Mouse (Mus musculus): Measurements from ENCODE around the gene D1Pas1.

Gene D1Pas1

DNA sequence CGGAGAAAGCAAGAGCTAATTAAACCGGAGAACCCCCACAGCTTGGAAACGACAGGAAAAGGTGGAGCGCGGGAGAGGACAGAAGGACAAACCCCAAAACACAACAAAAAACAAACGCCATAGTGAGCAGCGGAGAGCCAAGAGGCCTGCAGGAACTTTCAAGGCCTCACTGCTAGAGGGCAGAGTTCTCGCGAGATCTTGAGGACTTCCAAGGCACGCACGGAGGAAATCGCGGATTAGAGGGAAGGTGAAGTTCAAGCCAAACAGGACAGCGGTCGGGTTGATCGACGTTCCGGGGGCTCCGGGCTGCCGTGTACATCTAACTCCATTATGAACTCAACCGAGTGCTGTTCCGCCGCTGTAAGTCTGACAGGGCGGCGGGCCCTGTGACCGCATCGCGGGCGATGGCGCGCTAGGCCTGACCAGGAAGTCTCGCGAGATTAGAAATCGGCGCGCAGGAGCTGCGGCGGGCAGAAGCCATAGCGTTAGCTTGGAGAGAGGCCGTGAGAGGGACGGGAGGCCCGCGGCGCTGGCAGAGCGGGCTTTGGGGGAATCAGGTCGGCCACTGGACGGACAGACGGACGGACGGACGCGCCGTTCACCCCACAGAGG lies at the start of gene D1Pas1:
D1Pas1 (plus strand) TSS at position 216 of the 612 bp plus-strand sequence.
- no peak for DNase-seq (ENCODE audit: inconsistent ontology term)

GRCm38 (mm10) chr1:186922489-186923370 lies 44.5 kb upstream of the D1Pas1 start:
- no peak for DNase-seq (ENCODE audit: inconsistent ontology term)

DNA sequence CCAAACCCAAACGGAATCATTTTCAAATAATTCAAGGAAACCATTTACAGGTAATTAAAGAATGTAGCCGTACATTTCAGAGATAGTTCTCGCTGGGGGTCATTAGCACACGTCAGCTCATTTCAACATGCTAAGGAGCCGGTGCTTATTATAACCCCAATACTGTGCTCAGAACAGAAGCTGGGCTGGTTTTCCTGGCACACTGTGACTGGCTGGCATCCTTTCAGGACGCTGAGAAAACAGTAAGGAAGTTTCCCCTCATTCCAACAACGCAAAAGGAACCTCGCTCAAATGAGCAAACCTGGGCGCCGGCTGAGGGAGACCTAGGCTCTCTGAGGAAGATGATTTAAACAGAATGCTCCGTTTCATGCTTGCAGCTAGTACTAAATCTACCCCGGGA lies 43.2 kb upstream of the D1Pas1 start:
- DNase-seq (ENCODE audit: inconsistent ontology term) = peak; percentile 49

DNA sequence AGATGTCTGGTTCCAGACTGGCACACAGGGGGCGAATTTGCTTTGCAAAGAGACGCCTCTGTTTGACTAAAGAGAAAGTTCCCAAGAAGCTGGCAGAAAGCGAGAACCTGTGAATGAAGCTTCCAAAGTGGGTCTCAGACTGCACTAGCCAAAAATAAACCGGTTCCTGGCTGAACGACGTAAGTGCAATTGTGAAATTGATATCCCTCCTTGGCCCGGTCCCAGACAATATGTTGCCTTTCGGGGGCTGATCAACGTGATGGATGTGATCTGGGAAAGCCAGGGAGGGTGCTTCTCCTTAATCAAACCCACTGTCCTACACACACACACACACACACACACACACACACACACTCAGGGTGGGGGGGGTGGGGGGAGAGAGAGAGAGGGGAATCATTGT lies 41.8 kb upstream of the D1Pas1 start:
- no peak for DNase-seq (ENCODE audit: inconsistent ontology term)

- DNase-seq (ENCODE audit: inconsistent ontology term) = peak; percentile 93
These were observed 40.8 kb upstream of the D1Pas1 start for GRCm38 (mm10) chr1:186926316-186926949.

DNA sequence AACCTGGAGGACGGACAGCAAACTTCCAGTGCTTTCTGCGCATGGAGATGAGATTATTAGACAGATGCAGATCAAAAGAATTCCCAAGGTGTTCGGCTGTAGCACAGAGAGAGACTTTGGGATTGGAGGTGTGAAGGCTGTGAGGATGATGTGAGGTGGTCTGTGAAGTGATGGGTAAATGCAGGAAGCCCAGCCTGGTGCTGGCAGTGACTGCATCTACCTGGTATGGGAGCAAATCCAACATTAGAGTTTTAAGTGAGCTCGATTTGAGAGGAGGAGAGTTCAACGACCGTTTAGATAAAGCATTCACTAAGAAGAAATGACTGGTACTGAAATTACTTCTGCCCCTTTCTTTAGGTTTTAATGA lies 40.3 kb upstream of the D1Pas1 start:
- no peak for DNase-seq (ENCODE audit: inconsistent ontology term)

DNA sequence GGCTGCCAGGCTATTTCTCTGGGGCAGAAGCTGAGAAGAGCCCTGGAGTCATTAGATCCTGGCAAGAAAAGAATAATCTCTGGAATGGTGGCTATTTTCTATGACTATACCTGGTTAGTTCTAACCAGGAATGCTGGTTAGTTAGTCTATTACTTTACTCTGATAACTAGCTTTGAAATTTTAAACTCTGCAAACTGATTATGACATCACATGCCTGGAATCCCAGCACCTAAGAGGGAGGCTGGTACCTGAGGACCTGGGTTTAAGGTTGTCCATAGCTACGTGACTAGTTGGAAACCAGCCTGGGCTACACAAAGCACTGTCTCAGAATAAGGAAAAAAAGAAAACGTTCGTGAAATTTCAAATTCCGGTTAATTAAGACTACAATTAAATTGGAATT lies 39.7 kb upstream of the D1Pas1 start:
- peak; percentile 84 for DNase-seq (ENCODE audit: inconsistent ontology term)

GRCm38 (mm10) chr1:186930160-186930887 lies 36.9 kb upstream of the D1Pas1 start:
- no peak for DNase-seq (ENCODE audit: inconsistent ontology term)

- no peak for DNase-seq (ENCODE audit: inconsistent ontology term)
These were observed 36.4 kb upstream of the D1Pas1 start for GRCm38 (mm10) chr1:186930888-186931233.

DNA sequence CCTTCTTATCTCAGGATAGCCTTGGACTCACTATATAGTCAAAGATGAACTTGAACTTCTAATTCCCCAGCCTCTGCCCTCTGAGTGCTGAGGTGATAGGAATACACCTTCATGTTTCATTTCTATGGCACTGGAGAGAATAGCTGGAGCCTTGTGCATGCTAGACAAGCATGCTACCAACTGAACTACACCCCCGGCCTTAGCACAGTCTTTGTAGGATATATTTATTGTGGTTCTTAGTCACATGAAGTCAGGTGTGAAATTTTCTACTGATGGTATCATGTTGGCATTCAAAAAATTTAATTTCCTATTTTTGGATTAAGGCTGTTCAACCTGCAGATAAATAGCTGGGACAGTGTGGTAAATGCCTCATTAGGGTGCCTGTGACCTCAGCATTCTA lies 33.0 kb upstream of the D1Pas1 start:
- peak; percentile 36 for DNase-seq (ENCODE audit: inconsistent ontology term)

DNA sequence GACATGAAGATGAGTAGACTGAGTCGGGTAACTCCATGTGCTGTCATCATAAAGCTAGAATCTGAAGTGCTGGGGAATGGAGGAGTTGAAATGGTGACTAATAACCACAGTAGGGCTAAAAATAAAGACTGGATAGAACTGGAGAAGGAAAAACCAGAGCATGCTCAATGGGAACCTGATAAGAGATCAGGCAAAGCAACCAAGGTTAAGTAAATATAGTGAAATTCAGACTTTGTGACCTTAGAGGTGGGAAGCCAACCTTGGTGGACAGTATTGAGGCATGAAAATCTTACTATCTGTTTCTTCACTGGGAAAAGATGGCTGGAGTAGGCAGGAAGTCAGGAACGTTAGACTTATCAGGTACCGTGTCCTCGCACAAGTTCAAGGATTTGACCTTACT lies 14.8 kb upstream of the D1Pas1 start:
- no peak for DNase-seq (ENCODE audit: inconsistent ontology term)

DNA sequence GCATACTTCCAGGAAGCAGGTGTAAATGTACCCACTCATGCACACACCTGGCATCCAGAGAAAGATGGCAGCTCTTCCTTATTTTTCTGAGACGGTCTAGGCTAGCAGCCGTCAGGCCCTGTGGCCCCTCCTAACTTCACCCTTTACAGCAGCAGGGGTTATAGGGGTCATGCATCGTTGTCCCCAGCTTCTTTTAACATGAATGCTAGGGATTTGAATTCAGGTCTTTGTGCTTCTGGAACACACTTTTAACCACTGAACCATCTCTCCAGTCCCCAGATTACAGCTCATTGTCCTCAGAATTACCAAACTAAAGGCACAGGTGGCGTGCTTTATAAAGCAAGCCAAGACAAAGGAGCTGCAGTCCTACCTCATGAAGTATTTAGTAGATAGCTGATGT lies 12.6 kb upstream of the D1Pas1 start:
- no peak for DNase-seq (ENCODE audit: inconsistent ontology term)

- DNase-seq (ENCODE audit: inconsistent ontology term) = no peak
These were observed 7.8 kb upstream of the D1Pas1 start for GRCm38 (mm10) chr1:186959380-186959779.

DNA sequence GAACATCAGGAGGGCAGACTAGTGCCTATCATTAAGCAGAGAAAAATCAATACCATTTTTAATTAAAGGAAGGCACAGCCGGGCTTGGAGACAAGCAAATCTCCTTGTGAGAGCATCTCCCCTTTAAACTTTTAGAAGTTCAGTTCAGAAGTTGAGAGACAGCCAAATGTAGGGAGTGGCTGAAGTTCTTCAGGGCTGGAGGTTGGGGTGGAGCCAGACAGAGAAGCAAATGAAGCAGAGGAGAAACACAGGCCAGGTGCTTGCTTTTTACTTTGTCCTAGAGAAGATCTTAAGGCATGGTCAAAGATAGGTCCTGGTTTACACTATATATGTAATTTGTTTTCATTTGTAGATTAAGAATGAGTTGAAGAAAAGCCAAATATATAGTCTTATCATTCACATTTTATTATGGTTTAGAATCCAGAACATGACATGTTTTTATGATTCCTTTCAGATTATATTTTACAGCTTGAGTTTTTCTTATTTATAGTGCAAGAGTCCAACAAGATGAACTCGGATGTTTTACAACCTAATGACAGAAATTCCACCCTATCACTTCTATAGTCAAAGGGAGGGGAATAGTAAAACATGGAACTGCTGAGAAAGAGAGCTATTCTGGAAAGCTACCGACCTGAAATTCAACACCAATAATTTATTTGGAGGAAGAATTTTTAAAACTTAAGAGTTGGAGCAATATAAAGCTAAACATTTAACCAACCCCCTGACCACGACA lies 2.9 kb upstream of the D1Pas1 start:
- DNase-seq (ENCODE audit: inconsistent ontology term) = no peak

DNA sequence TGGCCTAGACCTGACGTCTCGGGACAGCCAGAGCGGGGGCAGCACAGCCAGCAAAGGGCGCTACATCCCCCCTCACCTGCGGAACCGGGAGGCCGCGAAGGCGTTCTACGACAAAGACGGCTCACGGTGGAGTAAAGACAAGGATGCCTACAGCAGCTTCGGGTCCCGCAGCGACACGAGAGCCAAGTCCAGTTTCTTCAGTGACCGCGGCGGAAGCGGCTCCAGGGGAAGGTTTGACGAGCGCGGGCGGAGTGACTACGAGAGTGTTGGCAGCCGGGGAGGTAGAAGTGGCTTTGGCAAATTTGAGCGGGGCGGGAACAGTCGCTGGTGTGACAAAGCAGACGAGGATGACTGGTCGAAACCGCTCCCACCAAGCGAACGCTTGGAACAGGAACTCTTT lies 710 bp downstream of the D1Pas1 start:
- DNase-seq (ENCODE audit: inconsistent ontology term) = no peak

DNA sequence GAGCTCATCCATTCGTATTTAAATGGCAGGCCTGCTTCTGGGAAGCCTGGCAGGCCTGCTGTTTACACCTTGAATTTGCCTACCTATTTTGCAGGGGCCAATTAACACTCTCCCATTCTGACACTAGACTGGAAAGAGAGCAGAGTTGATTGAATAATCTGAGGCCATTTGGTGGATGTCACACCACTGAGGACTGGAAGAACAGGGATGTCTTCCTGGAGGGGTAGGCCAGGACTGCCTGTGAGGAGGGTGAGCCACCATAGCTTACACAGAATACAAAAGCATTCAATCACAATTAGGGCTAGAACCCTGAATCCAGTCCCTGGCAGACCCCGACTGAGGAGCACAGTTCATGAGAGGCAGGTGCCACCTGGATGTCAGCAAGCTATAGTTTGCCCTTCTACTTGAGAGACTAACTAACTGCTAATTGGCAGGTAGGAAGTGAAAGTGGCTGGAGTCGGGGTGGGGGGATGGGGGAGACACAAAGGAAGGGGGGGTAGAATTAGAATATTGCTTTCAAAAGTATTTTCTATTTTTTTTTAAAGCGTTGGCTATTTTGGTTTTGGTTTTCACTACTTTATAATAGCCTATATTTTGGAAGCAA lies 9.8 kb downstream of the D1Pas1 start:
- no peak for DNase-seq (ENCODE audit: inconsistent ontology term)

- no peak for DNase-seq (ENCODE audit: inconsistent ontology term)
These were observed 10.6 kb downstream of the D1Pas1 start for GRCm38 (mm10) chr1:186977801-186978200.

GRCm38 (mm10) chr1:186979465-186979864 lies 12.2 kb downstream of the D1Pas1 start:
- DNase-seq (ENCODE audit: inconsistent ontology term) = no peak

GRCm38 (mm10) chr1:186980503-186980902 lies 13.3 kb downstream of the D1Pas1 start:
- DNase-seq (ENCODE audit: inconsistent ontology term) = no peak

- peak; percentile 6 for DNase-seq (ENCODE audit: inconsistent ontology term)
These were observed 17.9 kb downstream of the D1Pas1 start for GRCm38 (mm10) chr1:186985131-186985530.

- no peak for DNase-seq (ENCODE audit: inconsistent ontology term)
These were observed 18.9 kb downstream of the D1Pas1 start for GRCm38 (mm10) chr1:186986086-186986485.
